Mouse (Mus musculus) CH12.LX (cell line): ENCODE results near the gene Ltbp2. TPM values are rescaled to one million over a fixed set of nuclear protein-coding genes. Genes with fewer than 3 reads are reported as not detected.

Experiments
- DNase-seq: peaks from one replicate; pipeline ENCODE4 v3.0.0-alpha.2; 2013; ENCODE audit errors: extremely low read depth
- H3K27ac ChIP-seq: 2 replicates; pipeline ENCODE4 v1.5.1; 2012; ENCODE audit warnings: low read depth, mild to moderate bottlenecking, control low read depth, moderate library complexity; ENCODE audit not compliant: insufficient read depth
- H3K27me3 ChIP-seq: replicated peaks from 2 replicates; pipeline ENCODE3; 2012; ENCODE audit warnings: inconsistent platforms
- H3K36me3 ChIP-seq, 2 experiments: replicated peaks in 1 of 2; 2 replicates each; pipeline versions ENCODE3 to v1.6.1; 2012; ENCODE audit warnings: inconsistent platforms in 1 of 2, low read length in 1 of 2, mild to moderate bottlenecking in 1 of 2, mixed read lengths in 1 of 2, moderate library complexity in 1 of 2; ENCODE audit not compliant: control insufficient read depth in 1 of 2, insufficient read depth in 1 of 2
- H3K4me1 ChIP-seq, 2 experiments: 2 replicates each; pipeline ENCODE4 v1.6.1; 2012; ENCODE audit warnings: inconsistent platforms in 1 of 2, moderate library complexity in 1 of 2; ENCODE audit not compliant: insufficient read depth in 2 of 2, control insufficient read depth in 1 of 2
- H3K4me2 ChIP-seq: 2 replicates; pipeline ENCODE4 v1.6.1; 2012; ENCODE audit warnings: low read depth, mild to moderate bottlenecking, control low read depth; ENCODE audit not compliant: poor library complexity, insufficient read depth, severe bottlenecking
- H3K4me3 ChIP-seq, 3 experiments: fragments of 150-350 bp in 1 of 3; sonication (generic) in 1 of 3; replicated peaks in 1 of 3; 2 replicates each; pipeline versions ENCODE3 to v1.5.1; 2011 to 2012; ENCODE audit warnings: low read depth in 2 of 3, low read length in 2 of 3, mild to moderate bottlenecking in 2 of 3, moderate library complexity in 2 of 3, control low read depth in 1 of 3, improper control_type of control experiment in 1 of 3, inconsistent platforms in 1 of 3, mixed read lengths in 1 of 3; ENCODE audit not compliant: poor library complexity in 1 of 3
- H3K79me2 ChIP-seq: replicated peaks from 2 replicates; pipeline ENCODE4 v1.6.1; 2012; ENCODE audit warnings: mild to moderate bottlenecking, moderate library complexity; ENCODE audit not compliant: control insufficient read depth, poor library complexity, insufficient read depth, severe bottlenecking; ENCODE audit errors: extremely low read depth
- H3K9ac ChIP-seq: 2 replicates; pipeline ENCODE4 v1.6.1; 2012; ENCODE audit warnings: low read depth, mild to moderate bottlenecking, control low read depth, moderate library complexity; ENCODE audit not compliant: insufficient read depth
- H3K9me3 ChIP-seq: replicated peaks from 2 replicates; pipeline ENCODE3; 2012; ENCODE audit warnings: low read length, inconsistent platforms, mixed read lengths
- BHLHE40 ChIP-seq: IDR thresholded peaks from 2 replicates; pipeline ENCODE4 v1.6.1; 2011; ENCODE audit warnings: mild to moderate bottlenecking, low read depth, low read length, improper control_type of control experiment
- CHD2 ChIP-seq: IDR thresholded peaks from 2 replicates; pipeline ENCODE4 v1.6.1; 2011; ENCODE audit warnings: low read length, improper control_type of control experiment
- CTCF ChIP-seq, 2 experiments: IDR thresholded peaks in 1 of 2; conservative IDR thresholded peaks in 1 of 2; 2 replicates each; pipeline ENCODE4 v1.5.1; 2011 to 2012; ENCODE audit warnings: low read depth in 2 of 2, low read length in 2 of 2, improper control_type of control experiment in 1 of 2, inconsistent platforms in 1 of 2, mild to moderate bottlenecking in 1 of 2, moderate library complexity in 1 of 2
- EP300 ChIP-seq: IDR thresholded peaks from 2 replicates; pipeline ENCODE4 v1.6.1; 2011; ENCODE audit warnings: low read length, improper control_type of control experiment
- ETS1 ChIP-seq: conservative IDR thresholded peaks from 2 replicates; pipeline ENCODE4 v1.6.1; 2012; ENCODE audit warnings: low read depth, mild to moderate bottlenecking, inconsistent platforms, low read length, improper control_type of control experiment, moderate library complexity
- GABPA ChIP-seq: IDR thresholded peaks from 2 replicates; pipeline ENCODE4 v1.6.1; 2012; ENCODE audit warnings: low read depth, low read length, improper control_type of control experiment, inconsistent platforms; ENCODE audit not compliant: insufficient replicate concordance
- JUND ChIP-seq: conservative IDR thresholded peaks from 2 replicates; pipeline ENCODE4 v1.6.1; 2011; ENCODE audit warnings: low read depth, low read length, improper control_type of control experiment
- KAT2A ChIP-seq: IDR thresholded peaks from 2 replicates; pipeline ENCODE4 v1.6.1; 2012; ENCODE audit warnings: low read length, improper control_type of control experiment, inconsistent platforms; ENCODE audit not compliant: insufficient replicate concordance
- MAFK ChIP-seq: IDR thresholded peaks from 2 replicates; pipeline ENCODE4 v1.6.1; 2011; ENCODE audit warnings: low read length, improper control_type of control experiment; ENCODE audit not compliant: insufficient replicate concordance
- MAX ChIP-seq: IDR thresholded peaks from 2 replicates; pipeline ENCODE4 v1.6.1; 2011; ENCODE audit warnings: low read length, improper control_type of control experiment
- MAZ ChIP-seq: IDR thresholded peaks from 2 replicates; pipeline ENCODE4 v1.6.1; 2012; ENCODE audit warnings: low read depth, mild to moderate bottlenecking, inconsistent platforms, low read length, improper control_type of control experiment, moderate library complexity
- MEF2A ChIP-seq: IDR thresholded peaks from 2 replicates; pipeline ENCODE4 v1.6.1; 2014; ENCODE audit warnings: low read depth, mild to moderate bottlenecking, inconsistent platforms, low read length, improper control_type of control experiment, borderline replicate concordance
- MYC ChIP-seq: IDR thresholded peaks from 2 replicates; pipeline ENCODE4 v1.6.1; 2011; ENCODE audit warnings: low read depth, mild to moderate bottlenecking, improper control_type of control experiment, low read length
- NELFE ChIP-seq: IDR thresholded peaks from 2 replicates; pipeline ENCODE4 v1.6.1; 2011; ENCODE audit warnings: low read depth, low read length, improper control_type of control experiment
- NRF1 ChIP-seq: IDR thresholded peaks from 2 replicates; pipeline ENCODE4 v1.6.1; 2014; ENCODE audit warnings: low read depth, mild to moderate bottlenecking, inconsistent platforms, low read length, improper control_type of control experiment, moderate library complexity
- PAX5 ChIP-seq: IDR thresholded peaks from 2 replicates; pipeline ENCODE4 v1.6.1; 2012; ENCODE audit warnings: low read length, inconsistent platforms, mixed read lengths
- POLR2A ChIP-seq: IDR thresholded peaks from 2 replicates; pipeline ENCODE4 v1.6.1; 2011; ENCODE audit warnings: low read depth, mild to moderate bottlenecking, improper control_type of control experiment, low read length
- RAD21 ChIP-seq: IDR thresholded peaks from 2 replicates; pipeline ENCODE4 v1.6.1; 2011; ENCODE audit warnings: low read depth, mild to moderate bottlenecking, low read length, improper control_type of control experiment, moderate library complexity
- RCOR1 ChIP-seq: conservative IDR thresholded peaks from 2 replicates; pipeline ENCODE4 v1.6.1; 2012; ENCODE audit warnings: low read depth, mild to moderate bottlenecking, inconsistent platforms, low read length, improper control_type of control experiment
- SMC3 ChIP-seq: IDR thresholded peaks from 2 replicates; pipeline ENCODE4 v1.6.1; 2011; ENCODE audit warnings: low read depth, low read length, improper control_type of control experiment
- TBP ChIP-seq: conservative IDR thresholded peaks from 2 replicates; pipeline ENCODE4 v1.6.1; 2011; ENCODE audit warnings: low read depth, low read length, improper control_type of control experiment
- USF2 ChIP-seq: conservative IDR thresholded peaks from 2 replicates; pipeline ENCODE4 v1.6.1; 2011; ENCODE audit warnings: low read depth, low read length, improper control_type of control experiment
- ZC3H11A ChIP-seq: IDR thresholded peaks from 2 replicates; pipeline ENCODE4 v1.6.1; 2012; ENCODE audit warnings: low read depth, mild to moderate bottlenecking, inconsistent platforms, low read length, improper control_type of control experiment
- ZKSCAN1 ChIP-seq: IDR thresholded peaks from 2 replicates; pipeline ENCODE4 v1.6.1; 2012; ENCODE audit warnings: low read depth, inconsistent platforms, low read length, improper control_type of control experiment, borderline replicate concordance
- dilution Hi-C: fragments of 300-500 bp; cut with MboI; formaldehyde crosslinking; loops from 2 replicates; pipeline ENCODE4 v1.14.3; 2020; ENCODE audit warnings: low sequenced_read_pairs; ENCODE audit not compliant: extremely low pct_unique_long_range_greater_than_20kb, extremely low pct_ligation_motif_present
- in situ Hi-C: fragments of 300-500 bp; cut with MboI; formaldehyde crosslinking; loops from 3 replicates; pipeline ENCODE4 v1.14.3; 2019; ENCODE audit warnings: low sequenced_read_pairs, low pct_ligation_motif_present, low pct_unique_long_range_greater_than_20kb, mixed read lengths
- polyA plus RNA-seq: library from polyadenylated mRNA; unstranded; fragments of >175 nt; gene quantifications from 2 replicates; pipeline ENCODE4 v1.2.1, GENCODE M21; 2012; ENCODE audit warnings: low read depth; ENCODE audit not compliant: insufficient read length
- total RNA-seq, 2 experiments: library from RNA; depleted of rRNA; stranded (reverse); fragments of 300-350 nt in 1 of 2; fragments of >200 nt in 1 of 2; gene quantifications; 2 replicates each; pipeline ENCODE4 v1.2.3; 2012 to 2014

The Ltbp2 gene
- total and polyA plus RNA-seq, 3 experiments: 0.25 to 0.97 TPM; not detected in 1

DNA sequence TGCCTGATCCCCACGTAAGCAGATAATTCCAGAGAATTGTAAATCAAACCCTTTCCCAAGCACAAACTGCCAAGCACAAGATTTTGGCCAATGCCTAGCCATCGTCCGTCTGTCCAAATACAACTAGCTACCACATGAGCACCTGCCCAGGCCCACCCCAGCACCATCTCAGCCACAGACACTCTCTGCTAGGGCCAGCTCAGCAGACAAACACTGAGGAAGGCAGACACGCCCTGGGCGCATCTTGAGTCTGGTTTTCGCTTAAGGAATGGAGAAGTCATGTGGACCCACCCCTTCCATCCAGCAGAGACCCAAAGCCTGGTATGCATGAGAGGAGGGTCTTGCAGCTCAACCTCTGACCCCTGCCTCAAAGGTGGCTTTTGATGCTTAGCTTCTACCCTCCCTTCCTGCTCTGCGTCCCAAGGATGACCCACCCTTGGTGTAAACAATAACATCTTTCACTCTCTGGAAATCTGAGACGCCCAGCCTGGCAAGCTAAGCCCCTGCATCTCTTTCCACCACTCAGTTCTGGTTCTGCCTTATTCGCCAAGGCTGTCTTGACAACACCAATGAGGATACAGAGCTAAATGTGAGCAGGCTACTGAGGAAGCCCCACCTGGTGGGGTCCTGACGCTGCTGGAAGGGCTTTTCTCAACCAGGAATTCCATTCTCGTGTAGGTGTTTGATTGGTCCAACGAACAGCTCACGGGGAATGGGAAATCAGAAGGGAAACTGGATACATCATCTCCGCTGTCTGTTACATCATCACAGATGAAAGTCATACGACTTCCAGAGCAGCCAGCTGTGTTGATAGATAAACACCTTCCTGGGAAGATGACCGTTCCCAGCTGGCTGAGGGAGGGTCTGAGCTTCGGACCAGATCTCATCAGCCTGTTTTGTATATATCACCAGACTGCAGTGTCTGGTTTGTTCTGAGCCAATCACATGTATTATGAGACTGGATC lies 17.9 kb downstream of the Ltbp2 start:
- H3K36me3 ChIP-seq: no peaks in the 10 kb centered on the region
- H3K4me2 ChIP-seq: no peak overlapping the region
- no peaks in the 10 kb centered on the region for H3K27me3 ChIP-seq
- H3K4me1 ChIP-seq: peaks cover 7 to 12% of the 10 kb centered on the region in 2 experiments; a peak in 3 of 4 replicates
- no peak overlapping the region for H3K4me3 ChIP-seq
- no peak for DNase-seq
- no peaks in the 10 kb centered on the region for H3K9me3 ChIP-seq
- H3K9ac ChIP-seq: no peak overlapping the region
- no peak overlapping the region for H3K27ac ChIP-seq
- H3K79me2 ChIP-seq: no peaks in the 10 kb centered on the region
- dilution Hi-C loops (no loop called here), in situ Hi-C loops (no loop called here)
- TF ChIP-seq KAT2A (no peak), CHD2 (no peak), MAZ (no peak), ETS1 (no peak), RCOR1 (no peak), PAX5 (no peak), NRF1 (no peak), NELFE (no peak), BHLHE40 (no peak), GABPA (no peak), RAD21 (no peak), SMC3 (no peak), MEF2A (no peak), USF2 (no peak), POLR2A (no peak), ZC3H11A (no peak), MAFK (no peak), JUND (no peak), ZKSCAN1 (no peak), CTCF (conservative IDR thresholded peaks at IDR 0.05 in 1 of 2, IDR thresholded peaks at IDR 0.05 in 1 of 2; ENCODE audit: low read depth in 2 of 2, low read length in 2 of 2) (no peak)
- TF ChIP-seq, all 38 proteins: peak for 0

DNA sequence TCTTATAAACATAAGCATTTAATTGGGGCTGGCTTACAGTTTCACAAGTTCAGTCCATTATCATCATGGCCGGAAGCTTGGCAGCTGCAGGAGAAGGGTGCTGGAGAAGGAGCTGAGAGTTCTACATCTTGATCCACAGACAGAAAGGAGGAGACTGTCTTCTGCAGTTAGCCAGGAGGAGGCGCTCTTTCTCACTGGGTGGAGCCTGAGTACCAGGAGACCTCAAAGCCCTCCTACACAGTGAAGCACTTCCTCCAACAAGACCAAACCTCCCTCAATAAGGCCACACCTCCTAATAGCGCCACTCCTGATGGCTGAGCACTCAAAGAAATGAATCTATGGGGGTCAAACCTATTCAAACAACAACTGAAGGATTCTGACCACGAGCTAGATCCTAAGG lies 18.6 kb downstream of the Ltbp2 start:
- dilution Hi-C loops: no loop called here
- in situ Hi-C loops: no loop called here
- TF ChIP-seq POLR2A: no peak
- no peak for TF ChIP-seq RCOR1
- no peak; the same call in 1 of the 2 replicates for TF ChIP-seq RAD21
- no peak for TF ChIP-seq MAX
- peak; percentile 31 for TF ChIP-seq SMC3
- no peak for TF ChIP-seq TBP
- TF ChIP-seq MYC: no peak
- TF ChIP-seq CTCF (conservative IDR thresholded peaks at IDR 0.05 in 1 of 2, IDR thresholded peaks at IDR 0.05 in 1 of 2; ENCODE audit: low read depth in 2 of 2, low read length in 2 of 2): peak; percentile 44 to 58
- TF ChIP-seq JUND: no peak
- no peak for TF ChIP-seq NRF1
- TF ChIP-seq EP300: no peak
- H3K9me3 ChIP-seq: no peaks in the 10 kb centered on the region
- no peak overlapping the region for H3K4me3 ChIP-seq
- H3K79me2 ChIP-seq: no peaks in the 10 kb centered on the region
- H3K9ac ChIP-seq: no peak overlapping the region
- peaks cover 12 to 19% of the 10 kb centered on the region in 2 experiments for H3K4me1 ChIP-seq
- no peak overlapping the region for H3K4me2 ChIP-seq
- peak; percentile 58 for DNase-seq
- H3K27ac ChIP-seq: no peak overlapping the region
- no peaks in the 10 kb centered on the region for H3K27me3 ChIP-seq
- no peaks in the 10 kb centered on the region for H3K36me3 ChIP-seq
